ENCODE assay signal across 19 mouse cellular contexts in the genomic region with DNA sequence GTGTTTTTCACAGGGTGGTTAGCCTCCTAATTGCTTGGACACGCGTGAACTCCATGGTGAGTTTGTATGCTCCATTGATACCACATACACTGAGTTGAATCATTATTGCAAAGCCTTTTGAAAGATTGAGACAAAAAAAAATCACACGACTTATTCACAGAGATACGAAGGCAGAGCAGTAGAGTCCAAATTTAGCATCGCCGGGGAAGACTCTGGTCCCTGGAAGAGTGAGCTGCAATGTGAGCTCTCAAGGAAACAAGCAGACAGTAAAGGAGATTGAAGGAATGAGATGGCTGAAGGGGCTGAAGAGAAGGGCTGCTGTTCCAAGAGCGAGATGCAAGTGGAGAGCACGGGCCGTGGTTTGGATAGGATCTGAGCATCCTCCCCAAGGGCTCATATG.
DNase-seq lines count a peak whose midpoint lies in the region; ATAC-seq and TF ChIP-seq lines count a peak whose summit lies in the region.
"Had no signal": no experiment of that assay in that cellular context is flagged by ENCODE, and none has a peak within 500 bp of the region (broad histone marks: within the 10 kb centered on the region; RNA-seq: fewer than 3 reads in every experiment).

No protein-coding gene starts in this region.

- intact Hi-C loops in left cerebral cortex, adult 2 months (cut with DNase I) = loop anchor here (5.0 kb wide), 1 partner anchor 73 kb away; no protein-coding TSS in a partner anchor

- DNase-seq in frontal cortex, postnatal 25 days (ENCODE audit: low spot score in 2 of 2) = no peak
- no peak for DNase-seq in left cerebral cortex, adult 2 months (ENCODE audit: extremely low spot score in 1 of 2, low spot score in 2 of 2)
- DNase-seq in left cerebral cortex, adult 18-20 months (ENCODE audit: low spot score in 2 of 2) = no peak
- DNase-seq in kidney, adult 9 months = no peak
- DNase-seq: adrenal gland, adult 2 months; adrenal gland, postnatal 14 days; adrenal gland, postnatal 36 days; cerebellum, adult 11 months; cerebellum, adult 18-20 months; cerebellum, adult 8-10 months; cerebellum, adult 9-11 months; cerebellum, postnatal 14 days; cerebellum, postnatal 36 days had no signal

- peaks cover 5% of the 10 kb centered on the region for H3K4me1 ChIP-seq in cortical plate, adult 2 months (ENCODE audit: control insufficient read depth, insufficient read depth, low read length)
- H3K4me1 ChIP-seq: embryonic facial prominence, embryonic 12.5 days; forebrain, embryonic 13.5 days; forebrain, embryonic 15.5 days had no signal

- peak; percentile 68 for ATAC-seq in frontal cortex, adult (ENCODE audit: low TSS enrichment)
- ATAC-seq: forebrain, embryonic 13.5 days; forebrain, embryonic 15.5 days had no signal

- peak overlapping the region; percentile 60; the same call in 1 of the 2 replicates for H3K27ac ChIP-seq in left cerebral cortex, adult 2 months
- H3K27ac ChIP-seq in cortical plate, adult 2 months (ENCODE audit: insufficient read depth, low read length) = no peak overlapping the region
- H3K27ac ChIP-seq: embryonic facial prominence, embryonic 10.5 days; embryonic facial prominence, embryonic 12.5 days; forebrain, embryonic 13.5 days; forebrain, embryonic 15.5 days had no signal

- TF ChIP-seq CTCF in left cerebral cortex, adult 2 months (IDR thresholded peaks at IDR 0.05) = no peak
- TF ChIP-seq CTCF in cortical plate, adult 2 months (IDR thresholded peaks at IDR 0.05; ENCODE audit: extremely low read depth, insufficient read depth, low read length) = no peak

- TF ChIP-seq POLR2A in cortical plate, adult 2 months (IDR thresholded peaks at IDR 0.05; ENCODE audit: extremely low read depth, insufficient read depth, low read length) = 0 out of 2 replicates have a peak, but pooled peaks have one; percentile 5

- H3K4me3 ChIP-seq in left cerebral cortex, adult 2 months = no peak overlapping the region
- no peak overlapping the region for H3K4me3 ChIP-seq in cortical plate, adult 2 months (ENCODE audit: insufficient read depth, low read length)
- H3K4me3 ChIP-seq: embryonic facial prominence, embryonic 10.5 days; embryonic facial prominence, embryonic 12.5 days; forebrain, embryonic 13.5 days; forebrain, embryonic 15.5 days had no signal
